Mouse (Mus musculus): ENCODE measurements around the gene Acta1. TPM values are rescaled to one million over a fixed set of nuclear protein-coding genes. Genes with fewer than 3 reads are reported as not detected.
A peak's percentile ranks its signal among the peaks of the same experiment; 100 is the strongest.

Acta1 gene
- polyA plus RNA-seq, 1 experiment from 2014 or later = 208 TPM

DNA sequence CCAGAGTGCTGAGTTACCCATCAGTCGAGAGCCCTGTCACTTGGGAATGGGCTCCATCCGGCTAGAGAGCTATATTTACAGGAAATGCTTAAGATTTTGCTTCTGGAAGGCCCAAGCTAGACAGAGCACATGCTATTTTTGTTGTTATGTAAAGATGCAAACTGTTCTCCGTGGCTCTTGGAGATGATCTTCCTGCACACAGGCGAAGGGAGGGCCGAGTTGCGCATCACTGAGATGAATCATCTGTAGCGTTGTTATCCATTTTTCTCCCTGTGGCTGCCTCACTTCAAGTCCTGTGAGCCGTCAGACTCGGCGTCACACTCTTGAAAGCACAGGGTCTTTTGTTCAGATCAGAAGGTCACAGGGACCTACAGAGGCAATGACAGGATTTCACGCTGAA, 20.2 kb downstream of the Acta1 start:
- Histone ChIP-seq H3K4me2 (ENCODE audit: low read depth, low read length) (no peak overlapping the region), H3K4me1 (ENCODE audit: control insufficient read depth, low read depth, low read length) (no peaks in the 10 kb centered on the region), H3K36me3 (ENCODE audit: control insufficient read depth, insufficient read depth) (no peaks in the 10 kb centered on the region), H3K9me3 (replicated peaks; ENCODE audit: control insufficient read depth, low read length) (no peaks in the 10 kb centered on the region), H3K4me3 (ENCODE audit: low read depth, low read length) (no peak overlapping the region), H3K27ac (ENCODE audit: low read length) (no peak overlapping the region), H3K9ac (ENCODE audit: low read depth, low read length) (no peak overlapping the region), H3K27me3 (ENCODE audit: control insufficient read depth, insufficient read depth, low read depth, low read length) (no peaks in the 10 kb centered on the region)
- 69% methylated on average over 11 of the region's 11 CpGs for WGBS (ENCODE audit: insufficient replicate concordance)
- ATAC-seq (ENCODE audit: low read depth) = no peak

DNA sequence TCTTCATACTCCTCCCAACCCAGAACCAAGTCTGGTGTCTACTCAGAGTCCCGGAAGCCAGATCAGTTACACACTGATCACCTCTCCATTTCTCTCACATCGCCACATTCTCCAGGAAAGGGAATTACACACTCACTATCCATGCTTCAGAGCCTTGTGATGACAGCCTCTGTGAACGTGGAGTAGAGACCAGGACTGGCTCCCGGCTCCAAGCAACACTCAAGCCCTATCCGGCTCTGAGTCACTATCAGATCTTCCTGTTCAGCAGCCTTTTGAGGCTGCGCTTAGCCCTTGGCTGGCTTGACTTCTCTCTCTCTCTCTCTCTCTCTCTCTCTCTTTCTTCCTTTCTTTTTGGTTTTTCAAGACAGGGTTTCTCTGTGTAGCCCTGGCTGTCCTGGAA, 21.2 kb downstream of the Acta1 start:
- no peaks in the 10 kb centered on the region for H3K4me1 ChIP-seq (ENCODE audit: control insufficient read depth, low read depth, low read length)
- 58% methylated on average over 6 of the region's 6 CpGs for WGBS (ENCODE audit: insufficient replicate concordance)
- no peak overlapping the region for H3K4me3 ChIP-seq (ENCODE audit: low read depth, low read length)
- no peaks in the 10 kb centered on the region for H3K27me3 ChIP-seq (ENCODE audit: control insufficient read depth, insufficient read depth, low read depth, low read length)
- ATAC-seq (ENCODE audit: low read depth) = no peak
- no peak overlapping the region for H3K9ac ChIP-seq (ENCODE audit: low read depth, low read length)
- H3K9me3 ChIP-seq (replicated peaks; ENCODE audit: control insufficient read depth, low read length) = no peaks in the 10 kb centered on the region
- no peak overlapping the region for H3K4me2 ChIP-seq (ENCODE audit: low read depth, low read length)
- H3K27ac ChIP-seq (ENCODE audit: low read length) = no peak overlapping the region
- no peaks in the 10 kb centered on the region for H3K36me3 ChIP-seq (ENCODE audit: control insufficient read depth, insufficient read depth)

DNA sequence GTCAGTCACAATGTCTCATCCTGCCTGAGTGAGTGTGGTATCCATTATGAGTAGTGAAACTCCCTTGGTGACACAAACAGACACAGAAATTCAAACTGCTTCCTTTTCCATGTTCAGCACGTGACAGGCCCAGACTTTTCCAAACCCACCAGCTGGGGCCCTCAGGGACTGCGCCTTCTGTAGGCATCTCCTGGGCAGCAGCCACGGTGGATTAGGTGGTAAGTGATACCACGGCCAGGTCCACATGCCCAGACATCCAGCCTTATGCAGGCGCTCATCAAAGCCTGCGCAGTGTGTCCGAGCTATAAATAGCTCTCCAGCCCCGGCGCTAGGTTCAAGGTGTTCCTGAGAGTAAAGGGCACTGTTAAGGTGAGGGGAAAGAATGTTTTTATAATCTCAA, 22.5 kb downstream of the Acta1 start:
- no peaks in the 10 kb centered on the region for H3K4me1 ChIP-seq (ENCODE audit: control insufficient read depth, low read depth, low read length)
- H3K9me3 ChIP-seq (replicated peaks; ENCODE audit: control insufficient read depth, low read length) = no peaks in the 10 kb centered on the region
- no peak overlapping the region for H3K4me3 ChIP-seq (ENCODE audit: low read depth, low read length)
- WGBS (ENCODE audit: insufficient replicate concordance) = 59% methylated on average over 9 of the region's 9 CpGs
- ATAC-seq (ENCODE audit: low read depth) = no peak
- no peaks in the 10 kb centered on the region for H3K36me3 ChIP-seq (ENCODE audit: control insufficient read depth, insufficient read depth)
- H3K27me3 ChIP-seq (ENCODE audit: control insufficient read depth, insufficient read depth, low read depth, low read length) = no peaks in the 10 kb centered on the region
- H3K27ac ChIP-seq (ENCODE audit: low read length) = no peak overlapping the region
- H3K4me2 ChIP-seq (ENCODE audit: low read depth, low read length) = no peak overlapping the region
- H3K9ac ChIP-seq (ENCODE audit: low read depth, low read length) = no peak overlapping the region

DNA sequence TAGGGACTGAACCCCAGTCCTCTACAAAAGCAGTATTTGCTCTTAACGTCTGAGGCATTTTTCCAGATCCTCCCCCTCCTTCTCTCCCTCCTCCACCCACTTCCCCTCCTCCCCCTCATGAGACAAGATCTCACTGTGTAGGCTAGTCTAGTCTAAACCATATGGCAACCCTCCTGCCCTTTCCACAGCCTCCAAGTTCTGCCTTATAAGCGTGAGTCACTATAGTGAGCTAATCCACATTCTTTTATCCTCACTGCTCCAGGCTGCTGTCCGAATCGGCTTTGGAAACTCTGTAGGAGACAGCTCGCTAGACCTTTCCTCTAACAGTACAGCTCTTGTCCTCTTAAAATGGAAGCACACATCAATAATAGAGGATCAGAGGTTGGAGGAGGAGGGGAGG, 27.6 kb downstream of the Acta1 start:
- H3K4me1 ChIP-seq (ENCODE audit: control insufficient read depth, low read depth, low read length) = no peaks in the 10 kb centered on the region

DNA sequence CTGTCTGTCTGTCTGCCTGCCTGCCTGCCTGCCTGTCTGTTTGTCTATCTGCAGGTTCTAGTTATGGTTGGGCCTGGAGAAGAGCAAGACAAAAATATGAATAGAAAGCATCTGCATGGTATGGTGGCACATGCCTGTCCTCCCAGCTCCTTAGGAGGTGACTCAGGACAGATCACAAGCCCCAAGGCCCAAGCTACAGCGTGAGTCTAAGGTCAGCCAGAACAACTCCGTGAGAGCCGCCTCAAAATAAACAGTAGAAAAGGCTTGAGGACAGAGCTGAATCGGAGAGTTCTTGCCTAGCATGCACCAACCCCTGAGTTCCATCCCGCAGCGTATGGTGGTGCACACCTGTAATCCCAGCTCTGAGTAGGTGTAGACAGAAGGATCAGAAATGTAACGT, 28.8 kb downstream of the Acta1 start:
- Histone ChIP-seq H3K9me3 (replicated peaks; ENCODE audit: control insufficient read depth, low read length) (no peaks in the 10 kb centered on the region), H3K4me3 (ENCODE audit: low read depth, low read length) (no peak overlapping the region), H3K4me2 (ENCODE audit: low read depth, low read length) (no peak overlapping the region), H3K27me3 (ENCODE audit: control insufficient read depth, insufficient read depth, low read depth, low read length) (peaks cover 27% of the 10 kb centered on the region), H3K4me1 (ENCODE audit: control insufficient read depth, low read depth, low read length) (no peaks in the 10 kb centered on the region), H3K9ac (ENCODE audit: low read depth, low read length) (no peak overlapping the region), H3K36me3 (ENCODE audit: control insufficient read depth, insufficient read depth) (no peaks in the 10 kb centered on the region), H3K27ac (ENCODE audit: low read length) (no peak overlapping the region)
- ATAC-seq (ENCODE audit: low read depth) = no peak
- WGBS (ENCODE audit: insufficient replicate concordance) = 63% methylated on average over 7 of the region's 7 CpGs

More for the DNA sequence above, 27.6 kb downstream of the Acta1 start:
- ATAC-seq (ENCODE audit: low read depth) = no peak
- 37% methylated on average over 5 of the region's 5 CpGs for WGBS (ENCODE audit: insufficient replicate concordance)
- H3K27ac ChIP-seq (ENCODE audit: low read length) = no peak overlapping the region
- no peak overlapping the region for H3K4me2 ChIP-seq (ENCODE audit: low read depth, low read length)
- H3K27me3 ChIP-seq (ENCODE audit: control insufficient read depth, insufficient read depth, low read depth, low read length) = peaks cover 20% of the 10 kb centered on the region
- no peak overlapping the region for H3K9ac ChIP-seq (ENCODE audit: low read depth, low read length)
- no peaks in the 10 kb centered on the region for H3K9me3 ChIP-seq (replicated peaks; ENCODE audit: control insufficient read depth, low read length)
- H3K4me3 ChIP-seq (ENCODE audit: low read depth, low read length) = no peak overlapping the region
- H3K36me3 ChIP-seq (ENCODE audit: control insufficient read depth, insufficient read depth) = no peaks in the 10 kb centered on the region

DNA sequence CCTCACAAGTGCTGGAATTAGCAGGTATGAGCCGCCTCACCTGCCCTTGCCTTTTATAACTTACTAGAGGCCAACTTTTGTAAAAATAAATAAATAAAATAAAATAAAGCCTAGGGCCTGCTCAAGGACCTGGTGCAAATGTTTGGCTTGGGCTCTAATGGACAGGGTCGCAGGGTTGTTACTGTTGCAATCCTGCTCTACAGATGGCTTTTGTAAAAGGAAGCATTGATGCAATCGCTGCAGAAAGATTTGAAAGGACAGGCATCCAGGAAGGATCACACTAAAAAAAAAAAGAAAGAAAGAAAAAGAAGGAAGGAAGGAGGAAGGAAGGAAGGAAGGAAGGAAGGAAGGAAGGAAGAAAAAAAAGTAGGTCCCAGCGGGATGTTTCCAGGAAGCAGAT, 34.2 kb downstream of the Acta1 start:
- 56% methylated on average over 4 of the region's 4 CpGs for WGBS (ENCODE audit: insufficient replicate concordance)
- ATAC-seq (ENCODE audit: low read depth) = no peak
- H3K36me3 ChIP-seq (ENCODE audit: control insufficient read depth, insufficient read depth) = no peaks in the 10 kb centered on the region
- no peak overlapping the region for H3K27ac ChIP-seq (ENCODE audit: low read length)
- peaks cover 36% of the 10 kb centered on the region for H3K27me3 ChIP-seq (ENCODE audit: control insufficient read depth, insufficient read depth, low read depth, low read length)
- H3K9ac ChIP-seq (ENCODE audit: low read depth, low read length) = no peak overlapping the region
- peak overlapping the region; percentile 99 for H3K4me3 ChIP-seq (ENCODE audit: low read depth, low read length)
- no peaks in the 10 kb centered on the region for H3K9me3 ChIP-seq (replicated peaks; ENCODE audit: control insufficient read depth, low read length)
- H3K4me1 ChIP-seq (ENCODE audit: control insufficient read depth, low read depth, low read length) = peaks cover 18% of the 10 kb centered on the region
- H3K4me2 ChIP-seq (ENCODE audit: low read depth, low read length) = peak overlapping the region; percentile 99; the same call in 1 of the 2 replicates

DNA sequence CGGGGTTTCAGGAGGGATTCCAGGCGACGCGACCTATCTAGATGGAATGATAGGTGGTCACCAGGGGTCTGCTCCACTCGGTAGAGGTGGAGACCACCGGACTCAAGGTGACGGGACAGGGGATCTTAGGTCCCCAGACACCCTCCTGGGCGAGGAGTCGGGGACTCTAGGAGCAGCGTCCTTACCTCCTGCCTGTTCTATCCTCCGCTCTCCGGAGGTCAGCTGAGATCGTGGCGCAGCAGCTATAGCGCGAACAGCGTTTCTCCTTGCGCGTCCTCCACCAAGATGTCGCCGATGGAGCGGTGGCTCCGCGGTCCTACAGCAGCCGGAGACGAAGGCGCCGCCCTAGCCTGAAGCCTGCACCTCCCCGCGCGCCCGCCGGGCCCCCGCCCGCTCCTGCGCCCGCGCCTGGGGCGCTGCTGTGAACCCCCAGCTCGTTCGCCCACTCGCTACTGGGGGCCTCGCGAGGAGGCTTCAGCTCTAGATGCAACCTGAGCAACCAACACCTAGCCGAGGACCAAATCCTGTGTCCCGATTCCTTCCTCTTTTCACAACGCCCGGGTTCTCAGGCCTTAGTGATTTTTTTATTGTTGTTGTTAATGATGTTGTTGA, 34.8 kb downstream of the Acta1 start, which contains the start of gene Ccsap:
Ccsap (minus strand) TSS at position 562 of the 612 bp plus-strand sequence.
- H3K27me3 ChIP-seq (ENCODE audit: control insufficient read depth, insufficient read depth, low read depth, low read length) = peaks cover 36% of the 10 kb centered on the region

DNA sequence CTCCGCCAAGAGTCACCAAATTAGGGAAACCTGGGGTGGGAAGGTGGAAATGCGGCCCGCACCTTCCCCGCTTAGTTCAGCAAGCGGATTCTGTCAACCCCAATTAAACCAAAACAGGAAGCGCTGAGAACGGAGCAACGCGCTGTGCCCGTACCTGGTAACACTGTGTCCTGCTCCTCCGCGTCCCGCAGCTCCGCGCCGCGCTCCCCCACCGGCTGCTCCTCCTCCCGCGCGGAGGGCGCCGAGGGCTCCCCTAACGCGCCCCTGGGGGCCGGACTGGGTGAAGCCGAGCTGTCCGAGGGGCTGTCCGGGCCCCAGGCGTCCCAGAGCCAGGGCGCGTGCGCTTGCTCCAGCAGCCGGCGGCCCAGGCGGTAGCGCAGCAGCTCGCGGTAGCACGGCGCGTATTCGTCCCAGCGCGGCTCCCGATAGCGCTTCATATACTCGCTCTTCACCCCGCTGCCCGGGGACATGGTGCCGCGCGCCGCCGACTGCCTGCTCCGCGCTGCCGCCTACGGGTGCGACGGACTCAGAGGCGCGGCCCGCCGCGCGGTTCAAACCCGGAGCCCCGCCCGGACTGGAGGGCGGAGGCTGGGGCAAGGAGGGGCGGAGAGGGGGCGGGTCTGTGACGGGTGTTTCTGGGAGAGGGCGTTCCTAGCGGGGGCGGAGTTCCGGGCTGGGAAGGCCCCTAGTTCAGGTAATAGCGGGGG, 35.5 kb downstream of the Acta1 start:
- Histone ChIP-seq H3K9me3 (replicated peaks; ENCODE audit: control insufficient read depth, low read length) (0 out of 2 replicates have a peak, but pooled peaks cover 2% of the 10 kb centered on the region), H3K4me3 (ENCODE audit: low read depth, low read length) (peak overlapping the region; percentile 99), H3K36me3 (ENCODE audit: control insufficient read depth, insufficient read depth) (no peaks in the 10 kb centered on the region), H3K9ac (ENCODE audit: low read depth, low read length) (peak overlapping the region; percentile 98), H3K27ac (ENCODE audit: low read length) (peak overlapping the region; percentile 91), H3K4me2 (ENCODE audit: low read depth, low read length) (peak overlapping the region; percentile 99), H3K4me1 (ENCODE audit: control insufficient read depth, low read depth, low read length) (peaks cover 18% of the 10 kb centered on the region), H3K27me3 (ENCODE audit: control insufficient read depth, insufficient read depth, low read depth, low read length) (peaks cover 34% of the 10 kb centered on the region)
- WGBS (ENCODE audit: insufficient replicate concordance) = under 1% methylated on average over 78 of the region's 79 CpGs
- peak; percentile 98 for ATAC-seq (ENCODE audit: low read depth)

More for the DNA sequence above, 34.8 kb downstream of the Acta1 start, which contains the start of gene Ccsap:
- peak; percentile 60 for ATAC-seq (ENCODE audit: low read depth)
- H3K27ac ChIP-seq (ENCODE audit: low read length) = peak within 1 kb of the TSS; percentile 91
- whole genome bisulfite sequencing (ENCODE audit: insufficient replicate concordance) = under 1% methylated on average over 48 of the region's 48 CpGs
- 0 out of 2 replicates have a peak, but pooled peaks cover under 1% of the 10 kb centered on the region for H3K9me3 ChIP-seq (replicated peaks; ENCODE audit: control insufficient read depth, low read length)
- no peaks in the 10 kb centered on the region for H3K36me3 ChIP-seq (ENCODE audit: control insufficient read depth, insufficient read depth)
- peak within 1 kb of the TSS; percentile 98 for H3K9ac ChIP-seq (ENCODE audit: low read depth, low read length)
- peak within 1 kb of the TSS; percentile 99 for H3K4me3 ChIP-seq (ENCODE audit: low read depth, low read length)
- peaks cover 18% of the 10 kb centered on the region for H3K4me1 ChIP-seq (ENCODE audit: control insufficient read depth, low read depth, low read length)
- H3K4me2 ChIP-seq (ENCODE audit: low read depth, low read length) = peak within 1 kb of the TSS; percentile 99

DNA sequence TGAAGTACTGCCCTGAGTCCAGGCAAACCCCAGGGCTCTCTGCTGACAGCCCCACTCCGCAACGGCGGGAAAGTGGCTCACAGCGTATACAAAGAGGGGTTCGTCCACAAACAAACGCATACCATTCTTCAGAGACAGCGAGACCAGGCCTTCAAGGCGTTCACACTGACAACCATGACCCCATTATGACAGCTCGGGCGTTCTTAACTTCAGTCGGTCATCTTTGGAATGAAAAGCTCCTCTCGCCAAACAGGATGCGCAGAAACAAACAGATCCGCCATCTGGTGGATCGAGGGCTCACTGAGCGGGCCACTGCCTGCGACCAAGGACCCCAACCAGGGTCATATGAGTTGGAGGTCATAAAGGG, 36.0 kb downstream of the Acta1 start:
- WGBS (ENCODE audit: insufficient replicate concordance) = 2% methylated on average over 17 of the region's 17 CpGs
- H3K4me2 ChIP-seq (ENCODE audit: low read depth, low read length) = peak overlapping the region; percentile 99
- H3K9me3 ChIP-seq (replicated peaks; ENCODE audit: control insufficient read depth, low read length) = 0 out of 2 replicates have a peak, but pooled peaks cover 2% of the 10 kb centered on the region
- H3K27me3 ChIP-seq (ENCODE audit: control insufficient read depth, insufficient read depth, low read depth, low read length) = peaks cover 29% of the 10 kb centered on the region
- ATAC-seq (ENCODE audit: low read depth) = no peak
- H3K36me3 ChIP-seq (ENCODE audit: control insufficient read depth, insufficient read depth) = no peaks in the 10 kb centered on the region
- H3K27ac ChIP-seq (ENCODE audit: low read length) = peak overlapping the region; percentile 91
- H3K9ac ChIP-seq (ENCODE audit: low read depth, low read length) = peak overlapping the region; percentile 98
- peak overlapping the region; percentile 99 for H3K4me3 ChIP-seq (ENCODE audit: low read depth, low read length)
- H3K4me1 ChIP-seq (ENCODE audit: control insufficient read depth, low read depth, low read length) = peaks cover 18% of the 10 kb centered on the region
